In the genomic region with DNA sequence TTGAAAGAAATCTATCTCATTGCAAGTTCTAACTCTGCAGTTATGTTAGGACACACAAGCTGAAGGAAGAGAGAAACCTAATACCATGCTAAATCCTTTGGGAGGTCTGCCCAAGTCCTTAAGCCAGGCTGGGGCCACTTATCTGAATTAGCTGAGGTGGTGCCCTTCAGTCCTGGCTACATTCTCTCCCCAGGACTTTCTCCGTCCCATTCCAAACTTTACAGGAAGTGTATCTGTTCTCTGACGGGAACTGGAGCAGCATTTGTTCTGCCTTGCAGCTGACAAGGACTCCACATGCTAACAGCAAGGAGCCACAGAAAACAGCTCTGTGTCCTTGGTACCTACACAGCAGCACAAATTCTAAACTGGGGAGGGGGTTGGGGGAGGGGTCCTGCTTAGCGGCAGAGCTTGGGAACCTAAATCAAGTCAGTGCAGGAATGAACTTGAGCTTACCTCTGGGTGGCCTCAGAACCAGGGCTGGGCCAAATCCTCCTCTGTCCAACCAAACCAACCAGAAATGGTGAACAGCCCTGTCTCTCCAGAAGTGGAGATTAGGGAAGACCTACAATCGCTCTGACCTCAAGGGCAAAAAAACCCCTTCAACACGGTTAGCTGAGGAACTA, we compare ENCODE assay signal across 10 mouse cellular contexts.
A peak's percentile ranks its signal among the peaks of the same experiment; 100 is the strongest.
DNase-seq lines count a peak whose midpoint lies in the region; ATAC-seq lines count a peak whose summit lies in the region.
"Had no signal": no experiment of that assay in that cellular context is flagged by ENCODE, and none has a peak within 500 bp of the region (broad histone marks: within the 10 kb centered on the region; RNA-seq: fewer than 3 reads in every experiment).

No protein-coding gene starts in this region.

- no peak for DNase-seq in kidney, postnatal 14 days
- DNase-seq in ZHBTc4 (ENCODE audit: low read depth, low spot score) = peak; percentile 59
- no peak for DNase-seq in thymus, postnatal 10 days (ENCODE audit: low spot score in 2 of 2)
- DNase-seq in c-Kit-positive CD71-positive TER-119-positive erythroid progenitor cells, embryonic 14.5 days (ENCODE audit: low spot score) = no peak
- DNase-seq in ovary, postnatal 10 days (ENCODE audit: low spot score) = no peak
- DNase-seq: cerebellum, adult 11-12 months; right cerebral cortex, postnatal 4 days had no signal

- WGBS in kidney, embryonic 15.5 days = 6% methylated on average over 5 of the region's 5 CpGs
- WGBS in heart, embryonic 13.5 days = 4% methylated on average over 5 of the region's 5 CpGs
- WGBS in midbrain, embryonic 13.5 days = 18% methylated on average over 5 of the region's 5 CpGs

- no peak overlapping the region for H3K4me3 ChIP-seq in kidney, embryonic 15.5 days (replicated peaks)
- H3K4me3 ChIP-seq in heart, embryonic 13.5 days = no peak overlapping the region
- H3K4me3 ChIP-seq in midbrain, embryonic 13.5 days (replicated peaks) = no peak overlapping the region

- H3K9me3 ChIP-seq in kidney, embryonic 15.5 days (replicated peaks) = no peaks in the 10 kb centered on the region
- H3K9me3 ChIP-seq in heart, embryonic 13.5 days = no peaks in the 10 kb centered on the region
- H3K9me3 ChIP-seq in midbrain, embryonic 13.5 days = no peaks in the 10 kb centered on the region

- peak; percentile 61; the same call in 1 of the 2 replicates for ATAC-seq in kidney, embryonic 15.5 days (replicated peaks; ENCODE audit: low FRiP score)
- ATAC-seq in heart, embryonic 13.5 days (ENCODE audit: extremely low read depth, insufficient number of reproducible peaks, low FRiP score, low TSS enrichment) = no peak
- no peak for ATAC-seq in midbrain, embryonic 13.5 days

- H3K27ac ChIP-seq in kidney, embryonic 15.5 days = peak overlapping the region; percentile 91
- H3K27ac ChIP-seq in heart, embryonic 13.5 days (replicated peaks) = peak overlapping the region; percentile 95
- no peak overlapping the region for H3K27ac ChIP-seq in midbrain, embryonic 13.5 days

- H3K27me3 ChIP-seq in kidney, embryonic 15.5 days = no peaks in the 10 kb centered on the region
- H3K27me3 ChIP-seq in heart, embryonic 13.5 days (replicated peaks) = no peaks in the 10 kb centered on the region
- no peaks in the 10 kb centered on the region for H3K27me3 ChIP-seq in midbrain, embryonic 13.5 days

- H3K9ac ChIP-seq in kidney, embryonic 15.5 days = peak overlapping the region; percentile 7; the same call in 1 of the 2 replicates
- H3K9ac ChIP-seq in heart, embryonic 13.5 days = peak overlapping the region; percentile 54
- 0 out of 2 replicates have a peak overlapping the region, but pooled peaks have one; percentile 23 for H3K9ac ChIP-seq in midbrain, embryonic 13.5 days (replicated peaks)

- H3K4me1 ChIP-seq in kidney, embryonic 15.5 days = peaks cover 61% of the 10 kb centered on the region
- peaks cover 95% of the 10 kb centered on the region for H3K4me1 ChIP-seq in heart, embryonic 13.5 days
- peaks cover 36% of the 10 kb centered on the region for H3K4me1 ChIP-seq in midbrain, embryonic 13.5 days (replicated peaks)

- H3K4me2 ChIP-seq in kidney, embryonic 15.5 days = peak overlapping the region; percentile 38
- peak overlapping the region; percentile 47 for H3K4me2 ChIP-seq in heart, embryonic 13.5 days
- H3K4me2 ChIP-seq in midbrain, embryonic 13.5 days (replicated peaks) = no peak overlapping the region

- H3K36me3 ChIP-seq in kidney, embryonic 15.5 days = no peaks in the 10 kb centered on the region
- no peaks in the 10 kb centered on the region for H3K36me3 ChIP-seq in heart, embryonic 13.5 days
- no peaks in the 10 kb centered on the region for H3K36me3 ChIP-seq in midbrain, embryonic 13.5 days
